Mouse (Mus musculus) liver, embryonic 16.5 days (tissue): ENCODE data around the gene Th. TPM values are rescaled to one million over a fixed set of nuclear protein-coding genes. Genes with fewer than 3 reads are reported as not detected.

ENCODE experiments used
- ATAC-seq: fragments of 200-750 bp; cut with Nextera tagmentation; 2 replicates; pipeline ENCODE4 v1.8.0; 2017; ENCODE audit warnings: low read depth, mild to moderate bottlenecking, moderate number of reproducible peaks, moderate library complexity
- H3K27ac ChIP-seq: fragments of 300-500 bp; sonication (generic); 2 replicates; pipeline ENCODE4 v1.5.1; 2014; ENCODE audit warnings: mild to moderate bottlenecking, low read length
- H3K27me3 ChIP-seq: fragments of 300-500 bp; sonication (generic); 2 replicates; pipeline ENCODE4 v1.6.1; 2014; ENCODE audit warnings: low read depth, low read length, mixed read lengths; ENCODE audit not compliant: control insufficient read depth, insufficient read depth
- H3K36me3 ChIP-seq: fragments of 300-500 bp; sonication (generic); 2 replicates; pipeline ENCODE4 v1.6.1; 2014; ENCODE audit warnings: mild to moderate bottlenecking; ENCODE audit not compliant: control insufficient read depth, insufficient read depth
- H3K4me1 ChIP-seq: fragments of 300-500 bp; sonication (generic); 2 replicates; pipeline ENCODE4 v1.6.1; 2014; ENCODE audit warnings: low read depth, low read length, mixed read lengths; ENCODE audit not compliant: control insufficient read depth
- H3K4me2 ChIP-seq: fragments of 300-500 bp; sonication (generic); 2 replicates; pipeline ENCODE4 v1.6.1; 2014; ENCODE audit warnings: low read depth, low read length, mixed read lengths
- H3K4me3 ChIP-seq: fragments of 300-500 bp; sonication (generic); 2 replicates; pipeline ENCODE4 v1.5.1; 2014; ENCODE audit warnings: low read depth, mild to moderate bottlenecking, low read length
- H3K9ac ChIP-seq: fragments of 300-500 bp; sonication (generic); 2 replicates; pipeline ENCODE4 v1.6.1; 2014; ENCODE audit warnings: low read depth, low read length
- H3K9me3 ChIP-seq: fragments of 300-500 bp; sonication (generic); replicated peaks from 2 replicates; pipeline ENCODE4 v1.6.1; 2016; ENCODE audit warnings: low read length; ENCODE audit not compliant: control insufficient read depth
- WGBS: fragments of 180-500 bp; shearing (Covaris S2); extraction: QIAGEN DNeasy Blood & Tissue Kit; methylation state at CpG from one replicate; pipeline ENCODE4 v1.1.7; 2014; ENCODE audit not compliant: insufficient replicate concordance; 5-methylcytosine and 5-hydroxymethylcytosine counted together
- polyA plus RNA-seq: library from polyadenylated mRNA; unstranded; fragments of >200 nt; fragmentation: Nextera tagmentation; extraction: Ambion mirVana; gene quantifications from 2 replicates; pipeline ENCODE4 v1.2.1, GENCODE M21; 2015

Th gene
- 0.06 and 0.35 TPM in 2 replicates for polyA plus RNA-seq

GRCm38 (mm10) chr7:142931028-142931427 is at the start of gene Th:
Gene Th, minus strand, starts transcription at chr7:142931128.
- no peaks in the 10 kb centered on the region for H3K27me3 ChIP-seq
- H3K27ac ChIP-seq, result no peak within 1 kb of the TSS
- H3K36me3 ChIP-seq, result no peaks in the 10 kb centered on the region
- H3K9ac ChIP-seq, result no peak within 1 kb of the TSS
- H3K4me2 ChIP-seq, result no peak within 1 kb of the TSS
- H3K9me3 ChIP-seq, result no peaks in the 10 kb centered on the region
- ATAC-seq, result no peak
- H3K4me3 ChIP-seq, result no peak within 1 kb of the TSS
- 49% methylated on average over 3 of the region's 3 CpGs for WGBS
- no peaks in the 10 kb centered on the region for H3K4me1 ChIP-seq

GRCm38 (mm10) chr7:142968809-142969511 is 38.0 kb upstream of the Th start, which contains the start of gene Ascl2:
Gene Ascl2, minus strand, starts transcription at chr7:142969264.
- Histone ChIP-seq H3K4me2 (peak within 1 kb of the TSS; percentile 69), H3K4me1 (peaks cover 5% of the 10 kb centered on the region), H3K4me3 (peak within 1 kb of the TSS; percentile 46), H3K27me3 (peaks cover 66% of the 10 kb centered on the region), H3K36me3 (no peaks in the 10 kb centered on the region), H3K9me3 (no peaks in the 10 kb centered on the region), H3K9ac (no peak within 1 kb of the TSS), H3K27ac (no peak within 1 kb of the TSS)
- ATAC-seq, result no peak
- WGBS, result 1% methylated on average over 49 of the region's 51 CpGs

GRCm38 (mm10) chr7:142967884-142968808 is 37.2 kb upstream of the Th start:
- peak; percentile 30 for ATAC-seq
- peak overlapping the region; percentile 69 for H3K4me2 ChIP-seq
- H3K27ac ChIP-seq, result 0 out of 2 replicates have a peak overlapping the region, but pooled peaks have one; percentile 25
- H3K4me3 ChIP-seq, result peak overlapping the region; percentile 46
- WGBS, result under 1% methylated on average over 90 of the region's 90 CpGs
- no peak overlapping the region for H3K9ac ChIP-seq
- H3K27me3 ChIP-seq, result peaks cover 66% of the 10 kb centered on the region
- peaks cover 5% of the 10 kb centered on the region for H3K4me1 ChIP-seq
- no peaks in the 10 kb centered on the region for H3K9me3 ChIP-seq
- H3K36me3 ChIP-seq, result no peaks in the 10 kb centered on the region

- H3K27ac ChIP-seq, result 0 out of 2 replicates have a peak overlapping the region, but pooled peaks have one; percentile 25
Observed at GRCm38 (mm10) chr7:142967414-142967883, 36.5 kb upstream of the Th start.

GRCm38 (mm10) chr7:142959752-142960151 is 28.8 kb upstream of the Th start:
- Histone ChIP-seq H3K4me3 (no peak overlapping the region), H3K9me3 (no peaks in the 10 kb centered on the region), H3K9ac (no peak overlapping the region), H3K4me1 (no peaks in the 10 kb centered on the region), H3K27ac (no peak overlapping the region), H3K27me3 (peaks cover under 1% of the 10 kb centered on the region; the same call in 1 of the 2 replicates), H3K4me2 (no peak overlapping the region), H3K36me3 (no peaks in the 10 kb centered on the region)
- no peak for ATAC-seq
- 61% methylated on average over 4 of the region's 4 CpGs for WGBS

More at GRCm38 (mm10) chr7:142967414-142967883, 36.5 kb upstream of the Th start:
- Histone ChIP-seq H3K9me3 (no peaks in the 10 kb centered on the region), H3K4me3 (peak overlapping the region; percentile 46), H3K9ac (no peak overlapping the region), H3K4me2 (peak overlapping the region; percentile 69), H3K4me1 (peaks cover 5% of the 10 kb centered on the region), H3K36me3 (no peaks in the 10 kb centered on the region), H3K27me3 (peaks cover 66% of the 10 kb centered on the region)
- ATAC-seq, result peak; percentile 83
- WGBS, result under 1% methylated on average over 36 of the region's 36 CpGs

GRCm38 (mm10) chr7:142958817-142959216 is 27.9 kb upstream of the Th start:
- Histone ChIP-seq H3K27ac (no peak overlapping the region), H3K9me3 (no peaks in the 10 kb centered on the region), H3K4me2 (no peak overlapping the region), H3K9ac (no peak overlapping the region), H3K4me3 (no peak overlapping the region), H3K36me3 (no peaks in the 10 kb centered on the region), H3K27me3 (no peaks in the 10 kb centered on the region; the same call in 1 of the 2 replicates), H3K4me1 (no peaks in the 10 kb centered on the region)
- 68% methylated on average over 1 of the region's 1 CpGs for WGBS
- no peak for ATAC-seq

GRCm38 (mm10) chr7:142956018-142956417 is 25.1 kb upstream of the Th start:
- Histone ChIP-seq H3K4me2 (no peak overlapping the region), H3K9ac (no peak overlapping the region), H3K36me3 (no peaks in the 10 kb centered on the region), H3K9me3 (no peaks in the 10 kb centered on the region), H3K4me1 (no peaks in the 10 kb centered on the region), H3K27me3 (no peaks in the 10 kb centered on the region), H3K27ac (no peak overlapping the region), H3K4me3 (no peak overlapping the region)
- WGBS, result 49% methylated on average over 2 of the region's 2 CpGs
- no peak for ATAC-seq

- H3K9me3 ChIP-seq, result no peaks in the 10 kb centered on the region
- 0% methylated on average over 1 of the region's 1 CpGs for WGBS
- no peaks in the 10 kb centered on the region for H3K4me1 ChIP-seq
- no peak for ATAC-seq
- no peak overlapping the region for H3K4me3 ChIP-seq
- no peaks in the 10 kb centered on the region for H3K36me3 ChIP-seq
- H3K27ac ChIP-seq, result no peak overlapping the region
- H3K9ac ChIP-seq, result no peak overlapping the region
- H3K4me2 ChIP-seq, result no peak overlapping the region
- H3K27me3 ChIP-seq, result no peaks in the 10 kb centered on the region; the same call in 1 of the 2 replicates
Observed at GRCm38 (mm10) chr7:142949568-142949967, 18.6 kb upstream of the Th start.
